Mouse (Mus musculus) splenic B cell, adult 2 months (primary cell): ENCODE results near the gene Rgs7.

Experiments
- DNase-seq: peaks from one replicate; pipeline ENCODE4 v3.0.0-alpha.2; 2011; ENCODE audit warnings: low read depth, low spot score
- H3K27me3 ChIP-seq: 2 replicates; pipeline ENCODE4 v1.6.1; 2012; ENCODE audit warnings: mild to moderate bottlenecking, low read length, moderate library complexity, mixed read lengths; ENCODE audit not compliant: control insufficient read depth, poor library complexity, insufficient read depth, severe bottlenecking
- H3K36me3 ChIP-seq: 2 replicates; pipeline ENCODE4 v1.6.1; 2012; ENCODE audit warnings: mild to moderate bottlenecking, low read length, moderate library complexity, mixed read lengths; ENCODE audit not compliant: control insufficient read depth, poor library complexity, insufficient read depth, severe bottlenecking

Rgs7 gene

GRCm38 (mm10) chr1:175462351-175462750, 29.9 kb downstream of the Rgs7 start:
- DNase-seq, result no peak
- H3K27me3 ChIP-seq, result no peaks in the 10 kb centered on the region; the same call in 1 of the 2 replicates
- no peaks in the 10 kb centered on the region for H3K36me3 ChIP-seq

GRCm38 (mm10) chr1:175454041-175454636, 38.2 kb downstream of the Rgs7 start:
- Histone ChIP-seq H3K27me3 (no peaks in the 10 kb centered on the region), H3K36me3 (no peaks in the 10 kb centered on the region)
- no peak for DNase-seq

GRCm38 (mm10) chr1:175448017-175448416, 44.3 kb downstream of the Rgs7 start:
- no peaks in the 10 kb centered on the region for H3K27me3 ChIP-seq
- DNase-seq, result no peak
- no peaks in the 10 kb centered on the region for H3K36me3 ChIP-seq

- DNase-seq, result no peak
- H3K36me3 ChIP-seq, result no peaks in the 10 kb centered on the region
- no peaks in the 10 kb centered on the region for H3K27me3 ChIP-seq
Measured at GRCm38 (mm10) chr1:175442939-175443338, 49.4 kb downstream of the Rgs7 start.

DNA sequence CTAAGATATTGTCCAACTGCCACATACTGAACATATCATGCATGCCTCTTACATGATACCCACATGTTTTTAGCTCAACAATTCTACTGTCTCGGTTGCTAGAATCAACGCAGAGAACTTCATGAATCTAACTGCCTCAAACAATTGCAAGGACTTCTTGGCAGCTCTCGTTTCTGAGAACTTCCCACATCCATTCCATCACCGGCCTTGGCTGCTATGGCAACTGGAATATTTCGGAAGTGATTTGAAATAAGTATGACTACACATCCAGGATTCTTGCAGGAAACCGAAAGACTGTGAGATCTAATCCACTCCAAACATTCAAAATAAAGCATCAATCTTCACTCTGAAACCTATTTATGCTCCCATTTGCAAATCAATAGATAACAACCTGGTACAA, 50.3 kb downstream of the Rgs7 start:
- no peaks in the 10 kb centered on the region for H3K36me3 ChIP-seq
- H3K27me3 ChIP-seq, result no peaks in the 10 kb centered on the region
- no peak for DNase-seq

GRCm38 (mm10) chr1:175433622-175434204, 58.6 kb downstream of the Rgs7 start:
- no peaks in the 10 kb centered on the region for H3K27me3 ChIP-seq
- DNase-seq, result no peak
- no peaks in the 10 kb centered on the region for H3K36me3 ChIP-seq

GRCm38 (mm10) chr1:175433128-175433527, 59.2 kb downstream of the Rgs7 start:
- no peak for DNase-seq
- H3K27me3 ChIP-seq, result no peaks in the 10 kb centered on the region
- H3K36me3 ChIP-seq, result no peaks in the 10 kb centered on the region

- Histone ChIP-seq H3K27me3 (no peaks in the 10 kb centered on the region), H3K36me3 (no peaks in the 10 kb centered on the region)
- DNase-seq, result no peak
Measured at GRCm38 (mm10) chr1:175431356-175432053, 60.8 kb downstream of the Rgs7 start.

GRCm38 (mm10) chr1:175427112-175427511, 65.2 kb downstream of the Rgs7 start:
- Histone ChIP-seq H3K27me3 (no peaks in the 10 kb centered on the region), H3K36me3 (no peaks in the 10 kb centered on the region)
- DNase-seq, result no peak

- no peaks in the 10 kb centered on the region for H3K27me3 ChIP-seq
- DNase-seq, result no peak
- no peaks in the 10 kb centered on the region for H3K36me3 ChIP-seq
Measured at GRCm38 (mm10) chr1:175426393-175426792, 65.9 kb downstream of the Rgs7 start.

GRCm38 (mm10) chr1:175420883-175421282, 71.4 kb downstream of the Rgs7 start:
- no peaks in the 10 kb centered on the region for H3K36me3 ChIP-seq
- DNase-seq, result no peak
- H3K27me3 ChIP-seq, result no peaks in the 10 kb centered on the region

GRCm38 (mm10) chr1:175415728-175416127, 76.6 kb downstream of the Rgs7 start:
- Histone ChIP-seq H3K27me3 (no peaks in the 10 kb centered on the region), H3K36me3 (no peaks in the 10 kb centered on the region)
- DNase-seq, result no peak

GRCm38 (mm10) chr1:175410399-175410798, 81.9 kb downstream of the Rgs7 start:
- Histone ChIP-seq H3K36me3 (no peaks in the 10 kb centered on the region), H3K27me3 (no peaks in the 10 kb centered on the region)
- no peak for DNase-seq

DNA sequence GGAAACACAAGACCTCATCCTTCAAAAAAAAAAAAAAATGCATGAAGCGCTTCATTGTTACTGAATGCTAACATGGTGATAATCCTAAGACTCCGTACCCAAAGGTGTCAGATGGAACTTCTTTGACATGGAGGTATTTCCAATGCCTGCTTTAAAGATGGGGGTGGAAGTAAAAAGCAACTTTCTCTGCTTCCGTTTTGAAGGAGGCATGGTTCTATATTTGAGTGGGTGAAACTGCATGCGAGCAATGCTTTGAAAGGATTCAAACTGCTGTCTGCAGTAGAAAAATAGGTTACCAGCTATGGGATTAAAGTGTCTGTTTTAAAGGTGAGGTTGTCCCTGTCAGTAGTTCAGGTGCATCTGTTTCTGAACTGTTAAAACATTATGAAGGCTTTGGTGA, 100.4 kb downstream of the Rgs7 start:
- H3K27me3 ChIP-seq, result no peaks in the 10 kb centered on the region
- H3K36me3 ChIP-seq, result no peaks in the 10 kb centered on the region
- DNase-seq, result no peak

DNA sequence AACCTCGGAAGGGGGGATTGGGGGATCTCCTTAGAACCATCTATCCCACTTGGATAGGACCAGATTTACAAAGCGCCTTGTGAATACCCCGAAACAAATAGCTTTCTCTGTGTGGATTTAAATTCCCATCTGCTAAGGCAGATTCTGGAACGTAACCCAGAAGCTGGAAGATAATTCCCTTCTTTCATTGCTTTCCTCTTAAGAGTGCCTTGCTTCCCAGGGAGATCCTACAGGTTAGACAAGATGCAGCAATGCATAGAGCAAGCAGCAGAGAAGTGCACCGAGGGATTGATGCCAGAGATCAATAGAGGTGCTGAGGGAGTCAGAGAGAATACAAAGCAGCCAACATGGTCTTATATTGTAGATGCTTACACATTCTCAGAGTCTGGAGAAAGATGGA, 103.0 kb downstream of the Rgs7 start:
- Histone ChIP-seq H3K36me3 (no peaks in the 10 kb centered on the region), H3K27me3 (no peaks in the 10 kb centered on the region)
- DNase-seq, result no peak
